Mouse (Mus musculus) hindbrain, embryonic 14.5 days (tissue): ENCODE measurements around the gene Apc2. TPM values are rescaled to one million over a fixed set of nuclear protein-coding genes. Genes with fewer than 3 reads are reported as not detected.
A peak's percentile ranks its signal among the peaks of the same experiment; 100 is the strongest.

Source experiments
- ATAC-seq: fragments of 200-750 bp; cut with Nextera tagmentation; 2 replicates; pipeline ENCODE4 v1.8.0; 2017; ENCODE audit warnings: moderate number of reproducible peaks, mild to moderate bottlenecking, moderate TSS enrichment, moderate library complexity; ENCODE audit not compliant: low FRiP score
- DNase-seq: peaks from one replicate; pipeline ENCODE4 v3.0.0-alpha.2; 2015; ENCODE audit warnings: low spot score
- H3K27ac ChIP-seq: fragments of 300-500 bp; sonication (generic); 2 replicates; pipeline ENCODE4 v1.5.1; 2014; ENCODE audit warnings: mild to moderate bottlenecking, moderate library complexity
- H3K27me3 ChIP-seq: fragments of 300-500 bp; sonication (generic); 2 replicates; pipeline ENCODE4 v1.6.1; 2014; ENCODE audit warnings: mild to moderate bottlenecking, low read length, mixed read lengths; ENCODE audit not compliant: control insufficient read depth, insufficient read depth
- H3K36me3 ChIP-seq: fragments of 300-500 bp; sonication (generic); replicated peaks from 2 replicates; pipeline ENCODE4 v1.6.1; 2014; ENCODE audit not compliant: control insufficient read depth, insufficient read depth
- H3K4me1 ChIP-seq: fragments of 300-500 bp; sonication (generic); replicated peaks from 2 replicates; pipeline ENCODE4 v1.6.1; 2014; ENCODE audit warnings: antibody characterized with exemption, low read length, mixed read lengths; ENCODE audit not compliant: control insufficient read depth, insufficient read depth
- H3K4me2 ChIP-seq: fragments of 300-500 bp; sonication (generic); replicated peaks from 2 replicates; pipeline ENCODE4 v1.6.1; 2014; ENCODE audit warnings: mild to moderate bottlenecking, moderate library complexity
- H3K4me3 ChIP-seq: fragments of 300-500 bp; sonication (generic); replicated peaks from 2 replicates; pipeline ENCODE4 v1.5.1; 2014; ENCODE audit warnings: mild to moderate bottlenecking, low read length
- H3K9ac ChIP-seq: fragments of 300-500 bp; sonication (generic); 2 replicates; pipeline ENCODE4 v1.6.1; 2014
- H3K9me3 ChIP-seq: fragments of 300-500 bp; sonication (generic); 2 replicates; pipeline ENCODE4 v1.6.1; 2016; ENCODE audit warnings: low read length; ENCODE audit not compliant: control insufficient read depth
- WGBS: fragments of 180-500 bp; shearing (Covaris S2); extraction: QIAGEN DNeasy Blood & Tissue Kit; methylation state at CpG from one replicate; pipeline ENCODE4 v1.1.7; 2014; 5-methylcytosine and 5-hydroxymethylcytosine counted together
- polyA plus RNA-seq: library from polyadenylated mRNA; unstranded; fragments of >200 nt; fragmentation: Nextera tagmentation; extraction: Ambion mirVana; gene quantifications from 2 replicates; pipeline ENCODE4 v1.2.1, GENCODE M21; 2014

Apc2 gene
- polyA plus RNA-seq, 1 experiment from 2014 or later: 200 TPM

- DNase-seq: no peak
- H3K9me3 ChIP-seq: no peaks in the 10 kb centered on the region
- peaks cover 15% of the 10 kb centered on the region for H3K4me1 ChIP-seq
- H3K9ac ChIP-seq: peak overlapping the region; percentile 44
- 0 out of 2 replicates have a peak, but pooled peaks have one; percentile 15 for ATAC-seq
- peaks cover 6% of the 10 kb centered on the region; the same call in 1 of the 2 replicates for H3K27me3 ChIP-seq
- peak overlapping the region; percentile 74 for H3K4me2 ChIP-seq
- H3K36me3 ChIP-seq: peaks cover 6% of the 10 kb centered on the region; the same call in 1 of the 2 replicates
- under 1% methylated on average over 46 of the region's 46 CpGs for WGBS
- H3K4me3 ChIP-seq: peak overlapping the region; percentile 38
- no peak overlapping the region for H3K27ac ChIP-seq
Observed at GRCm38 (mm10) chr10:80323261-80324119, 27.7 kb downstream of the Apc2 start.

DNA sequence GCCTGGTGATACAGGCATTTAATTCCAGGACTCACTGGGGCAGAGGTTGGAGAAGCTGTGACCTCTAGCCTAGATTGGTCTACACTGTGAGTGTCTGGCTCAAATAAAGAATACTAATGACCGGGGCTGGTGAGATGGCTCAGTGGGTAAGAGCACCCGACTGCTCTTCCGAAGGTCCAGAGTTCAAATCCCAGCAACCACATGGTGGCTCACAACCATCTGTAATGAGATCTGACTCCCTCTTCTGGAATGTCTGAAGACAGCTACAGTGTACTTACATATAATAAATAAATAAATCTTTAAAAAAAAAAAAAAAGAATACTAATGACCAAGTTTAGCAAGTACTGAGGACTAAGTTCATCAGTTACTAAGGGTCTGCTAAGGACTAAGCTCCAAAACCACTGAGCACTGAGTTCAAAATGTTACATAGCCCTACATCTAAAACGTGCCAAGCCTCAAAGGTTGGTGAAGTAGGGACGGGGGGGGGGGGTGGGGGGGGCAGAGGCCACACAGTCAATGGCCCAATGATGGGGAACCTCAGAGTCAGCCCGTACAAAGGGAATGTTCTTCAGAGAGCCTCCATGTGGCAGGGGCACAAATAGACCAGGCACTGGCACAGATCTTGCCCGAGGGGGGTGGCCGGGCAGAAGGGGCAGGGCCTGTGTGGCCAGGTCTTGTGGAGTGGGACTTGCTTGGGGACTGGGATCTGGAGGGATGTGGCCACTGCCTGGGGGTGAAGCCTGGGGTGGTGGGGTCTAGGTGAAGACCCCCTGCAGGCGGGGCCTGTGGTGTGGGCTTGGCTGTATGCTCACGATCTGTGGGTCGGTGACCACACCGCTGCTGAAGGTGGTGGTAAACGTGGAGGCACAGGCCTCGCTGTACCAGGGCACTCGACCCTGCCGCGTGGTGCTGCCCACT, 28.6 kb downstream of the Apc2 start:
- peak overlapping the region; percentile 38; the same call in 1 of the 2 replicates for H3K4me3 ChIP-seq
- H3K4me2 ChIP-seq: peak overlapping the region; percentile 74; the same call in 1 of the 2 replicates
- H3K27ac ChIP-seq: no peak overlapping the region
- H3K4me1 ChIP-seq: peaks cover 12% of the 10 kb centered on the region
- no peaks in the 10 kb centered on the region for H3K9me3 ChIP-seq
- ATAC-seq (no peak), DNase-seq (no peak)
- H3K9ac ChIP-seq: no peak overlapping the region; the same call in 1 of the 2 replicates
- WGBS: 80% methylated on average over 17 of the region's 17 CpGs
- H3K27me3 ChIP-seq: peaks cover 6% of the 10 kb centered on the region; the same call in 1 of the 2 replicates
- no peaks in the 10 kb centered on the region for H3K36me3 ChIP-seq

DNA sequence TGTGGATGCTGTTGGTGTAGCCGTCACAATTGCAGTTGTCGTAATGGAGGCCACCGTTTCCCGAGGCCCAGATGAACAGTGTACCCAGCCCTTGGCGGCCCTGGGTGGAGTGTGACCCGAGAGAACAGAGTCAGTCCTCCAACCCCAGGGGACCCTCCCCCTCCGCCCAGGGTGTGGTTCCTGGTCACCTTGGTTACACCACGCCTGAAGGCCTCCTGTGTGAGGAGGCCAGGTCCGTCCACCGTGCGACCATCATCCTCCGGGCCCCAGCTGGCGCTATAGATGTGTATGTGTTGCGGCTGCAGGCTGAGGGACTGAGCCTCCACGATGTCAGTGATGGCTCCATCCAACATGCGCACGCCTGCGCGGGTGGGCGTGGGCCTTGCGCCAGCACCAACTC, 29.3 kb downstream of the Apc2 start:
- ATAC-seq (no peak), DNase-seq (no peak)
- Histone ChIP-seq H3K9ac (no peak overlapping the region), H3K9me3 (no peaks in the 10 kb centered on the region), H3K27me3 (peaks cover 6% of the 10 kb centered on the region; the same call in 1 of the 2 replicates), H3K27ac (no peak overlapping the region), H3K36me3 (no peaks in the 10 kb centered on the region), H3K4me1 (peaks cover 7% of the 10 kb centered on the region), H3K4me3 (no peak overlapping the region), H3K4me2 (no peak overlapping the region)
- 88% methylated on average over 21 of the region's 21 CpGs for WGBS

- Histone ChIP-seq H3K4me3 (peak within 1 kb of the TSS; percentile 43), H3K27me3 (0 out of 2 replicates have a peak, but pooled peaks cover 6% of the 10 kb centered on the region), H3K9ac (peak within 1 kb of the TSS; percentile 58), H3K4me2 (peak within 1 kb of the TSS; percentile 87), H3K36me3 (no peaks in the 10 kb centered on the region), H3K9me3 (no peaks in the 10 kb centered on the region), H3K4me1 (no peaks in the 10 kb centered on the region; the same call in 1 of the 2 replicates), H3K27ac (no peak within 1 kb of the TSS)
- 4% methylated on average over 36 of the region's 36 CpGs for WGBS
- ATAC-seq: peak; percentile 93
- DNase-seq: peak; percentile 90
Observed at GRCm38 (mm10) chr10:80329273-80330081, 33.7 kb downstream of the Apc2 start, which contains the start of the genes Pcsk4 and Reep6. Gene Pcsk4, minus strand, starts transcription at chr10:80329498. Gene Reep6, plus strand, starts transcription at chr10:80329953.

DNA sequence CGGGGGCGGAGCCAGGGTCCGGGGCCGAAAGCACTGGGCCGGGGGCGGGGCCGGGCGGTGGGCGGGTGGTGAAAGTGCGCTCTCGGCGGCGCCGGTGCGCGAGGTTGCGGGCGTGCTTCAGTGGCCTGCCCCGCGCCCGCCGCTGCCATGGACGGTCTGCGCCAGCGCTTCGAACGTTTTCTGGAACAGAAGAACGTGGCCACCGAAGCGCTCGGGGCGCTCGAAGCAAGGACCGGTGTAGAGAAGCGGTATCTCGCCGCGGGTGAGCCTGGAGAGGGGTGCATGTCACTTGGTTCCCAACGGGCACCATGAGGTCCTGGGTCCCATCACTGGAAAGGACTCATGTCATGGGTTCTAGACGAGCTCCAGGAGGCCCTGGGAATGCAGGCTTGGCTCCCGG, 34.3 kb downstream of the Apc2 start:
- H3K4me1 ChIP-seq: no peaks in the 10 kb centered on the region; the same call in 1 of the 2 replicates
- no peaks in the 10 kb centered on the region for H3K9me3 ChIP-seq
- H3K4me2 ChIP-seq: peak overlapping the region; percentile 87
- no peak for ATAC-seq
- WGBS: 1% methylated on average over 39 of the region's 41 CpGs
- no peaks in the 10 kb centered on the region for H3K36me3 ChIP-seq
- 0 out of 2 replicates have a peak, but pooled peaks cover under 1% of the 10 kb centered on the region for H3K27me3 ChIP-seq
- DNase-seq: no peak
- no peak overlapping the region for H3K27ac ChIP-seq
- H3K9ac ChIP-seq: peak overlapping the region; percentile 58
- peak overlapping the region; percentile 43 for H3K4me3 ChIP-seq

GRCm38 (mm10) chr10:80330888-80331287, 35.1 kb downstream of the Apc2 start:
- H3K27me3 ChIP-seq: no peaks in the 10 kb centered on the region
- H3K36me3 ChIP-seq: no peaks in the 10 kb centered on the region
- no peak overlapping the region for H3K9ac ChIP-seq
- H3K4me3 ChIP-seq: no peak overlapping the region
- H3K4me2 ChIP-seq: peak overlapping the region; percentile 21
- no peaks in the 10 kb centered on the region; the same call in 1 of the 2 replicates for H3K4me1 ChIP-seq
- no peak for ATAC-seq
- no peaks in the 10 kb centered on the region for H3K9me3 ChIP-seq
- no peak overlapping the region for H3K27ac ChIP-seq
- DNase-seq: no peak
- 78% methylated on average over 2 of the region's 2 CpGs for WGBS

DNA sequence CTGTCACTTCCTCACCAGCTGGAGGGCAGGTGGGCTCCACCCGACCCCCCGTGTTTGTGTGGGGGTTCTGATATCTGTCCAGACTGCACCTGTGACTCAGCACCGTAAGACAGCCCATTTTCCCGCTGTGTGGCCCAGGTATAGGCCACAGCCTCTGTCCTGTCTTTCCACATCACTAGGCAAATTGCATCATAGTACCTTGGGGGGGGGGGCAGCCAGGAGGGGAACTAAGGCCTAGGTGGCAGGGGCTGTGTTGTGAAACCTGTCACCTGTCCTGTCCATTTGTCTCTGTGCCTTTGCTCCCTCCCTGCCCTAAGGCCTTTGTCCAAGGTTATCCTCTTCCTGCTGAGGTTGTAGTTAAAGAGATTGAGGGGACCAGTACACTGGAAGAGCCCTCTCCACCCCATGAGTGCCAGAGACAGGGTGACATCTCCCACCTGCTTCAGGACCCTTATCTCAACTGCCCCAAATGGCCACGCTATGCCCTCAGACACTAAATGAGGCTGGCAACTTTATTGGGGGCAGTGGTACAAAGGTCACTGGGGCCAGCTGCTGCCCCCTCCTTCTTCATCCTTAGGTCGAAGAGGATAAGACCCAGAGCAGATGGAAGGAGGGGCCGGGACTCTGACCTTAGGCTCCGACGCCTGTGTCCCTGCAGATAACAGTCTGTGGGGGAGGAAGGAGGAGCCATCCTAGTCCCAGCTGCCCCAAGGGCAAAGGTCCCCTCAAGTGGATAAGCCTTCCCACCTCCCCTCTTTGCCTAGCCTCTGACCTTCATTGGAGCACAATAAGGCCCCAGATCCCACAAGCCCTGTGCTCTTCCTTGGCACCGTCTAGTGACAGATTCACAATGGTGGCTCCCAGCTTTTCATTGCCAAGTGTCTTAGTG, 36.1 kb downstream of the Apc2 start:
- Histone ChIP-seq H3K36me3 (no peaks in the 10 kb centered on the region), H3K27ac (no peak overlapping the region), H3K9me3 (no peaks in the 10 kb centered on the region), H3K9ac (no peak overlapping the region), H3K4me3 (no peak overlapping the region), H3K27me3 (no peaks in the 10 kb centered on the region), H3K4me1 (no peaks in the 10 kb centered on the region; the same call in 1 of the 2 replicates), H3K4me2 (no peak overlapping the region)
- 70% methylated on average over 10 of the region's 10 CpGs for WGBS
- DNase-seq (no peak), ATAC-seq (no peak)

GRCm38 (mm10) chr10:80332525-80332989, 36.8 kb downstream of the Apc2 start:
- Histone ChIP-seq H3K4me2 (no peak overlapping the region), H3K9me3 (no peaks in the 10 kb centered on the region), H3K36me3 (no peaks in the 10 kb centered on the region), H3K4me3 (no peak overlapping the region), H3K4me1 (no peaks in the 10 kb centered on the region; the same call in 1 of the 2 replicates), H3K27me3 (no peaks in the 10 kb centered on the region), H3K9ac (no peak overlapping the region), H3K27ac (no peak overlapping the region)
- ATAC-seq (no peak), DNase-seq (no peak)
- WGBS: 79% methylated on average over 5 of the region's 5 CpGs
